Mouse (Mus musculus) embryo, embryonic 11.5 days (tissue): ENCODE measurements around the gene Olfr1185-ps1.
"Not testable (repeated sequence)": the region's sequence is repeated elsewhere in the genome, so short reads cannot be mapped to it uniquely, and the experiment has no call there.

Source experiments
- DNase-seq: peaks from one replicate; pipeline ENCODE4 v3.0.0-alpha.2; 2012; ENCODE audit warnings: low read depth, low spot score

Gene Olfr1185-ps1

GRCm38 (mm10) chr2:88493020-88493419 is at the start of gene Olfr1185-ps1:
Gene Olfr1185-ps1 (plus strand): TSS chr2:88493320.
- DNase-seq, result no peak

- DNase-seq, result no peak
Measured at GRCm38 (mm10) chr2:88449031-88449430, 44.1 kb upstream of the Olfr1185-ps1 start, which contains the start of gene Gm13757. Gene Gm13757 (minus strand): TSS chr2:88449131.

GRCm38 (mm10) chr2:88454567-88454966 is 38.6 kb upstream of the Olfr1185-ps1 start, which contains the start of gene Olfr1183:
Gene Olfr1183 (plus strand): TSS chr2:88454867.
- DNase-seq, result not testable (repeated sequence)

- DNase-seq, result no peak
Measured at GRCm38 (mm10) chr2:88483298-88483697, 9.8 kb upstream of the Olfr1185-ps1 start, which contains the start of gene Olfr1184. Gene Olfr1184 (plus strand): TSS chr2:88483598.

- no peak for DNase-seq
Measured at GRCm38 (mm10) chr2:88518251-88518650, 25.1 kb downstream of the Olfr1185-ps1 start, which contains the start of gene Olfr1186. Gene Olfr1186 (plus strand): TSS chr2:88518551.

- DNase-seq, result no peak
Measured at GRCm38 (mm10) chr2:88525720-88526119, 32.6 kb downstream of the Olfr1185-ps1 start.
